29 mouse cellular contexts compared by ENCODE assay signal in genomic region chr1:95147531-95147930, GRCm38 (mm10).
"Had no signal": no experiment of that assay in that cellular context is flagged by ENCODE, and none has a peak within 500 bp of the region (broad histone marks: within the 10 kb centered on the region; RNA-seq: fewer than 3 reads in every experiment).

No protein-coding gene starts in this region.

- H3K4me3 ChIP-seq: limb, embryonic 10.5 days; limb, embryonic 12.5 days; limb, embryonic 13.5 days; limb, embryonic 15.5 days; liver, embryonic 12.5 days; liver, embryonic 13.5 days; liver, embryonic 15.5 days; lung, embryonic 15.5 days; megakaryocyte, embryonic 14.5 days; midbrain, embryonic 10.5 days; midbrain, embryonic 12.5 days; midbrain, embryonic 13.5 days; midbrain, embryonic 15.5 days; myocyte had no signal

- H3K9me3 ChIP-seq: limb, embryonic 10.5 days; limb, embryonic 12.5 days; limb, embryonic 13.5 days; limb, embryonic 15.5 days; liver, embryonic 12.5 days; liver, embryonic 13.5 days; liver, embryonic 15.5 days; lung, embryonic 15.5 days; megakaryocyte, embryonic 14.5 days; midbrain, embryonic 10.5 days; midbrain, embryonic 12.5 days; midbrain, embryonic 13.5 days; midbrain, embryonic 15.5 days had no signal

- H3K9ac ChIP-seq: limb, embryonic 12.5 days; limb, embryonic 13.5 days; limb, embryonic 15.5 days; liver, embryonic 12.5 days; liver, embryonic 13.5 days; liver, embryonic 14.5 days; liver, embryonic 15.5 days; liver, postnatal 0 days; lung, embryonic 14.5 days; lung, embryonic 15.5 days; midbrain, embryonic 12.5 days; midbrain, embryonic 13.5 days; midbrain, embryonic 15.5 days had no signal

- H3K27ac ChIP-seq: limb, embryonic 10.5 days; limb, embryonic 12.5 days; limb, embryonic 13.5 days; limb, embryonic 15.5 days; liver, embryonic 12.5 days; liver, embryonic 13.5 days; liver, embryonic 14.5 days; liver, embryonic 15.5 days; lung, embryonic 15.5 days; macrophage; midbrain, embryonic 10.5 days; midbrain, embryonic 12.5 days; midbrain, embryonic 13.5 days; midbrain, embryonic 15.5 days had no signal

- H3K27me3 ChIP-seq: limb, embryonic 12.5 days; limb, embryonic 13.5 days; limb, embryonic 15.5 days; liver, embryonic 12.5 days; liver, embryonic 13.5 days; liver, embryonic 15.5 days; lung, embryonic 15.5 days; megakaryocyte, embryonic 14.5 days; midbrain, embryonic 12.5 days; midbrain, embryonic 13.5 days; midbrain, embryonic 15.5 days had no signal

- H3K4me1 ChIP-seq: limb, embryonic 10.5 days; limb, embryonic 12.5 days; limb, embryonic 13.5 days; limb, embryonic 15.5 days; liver, embryonic 12.5 days; liver, embryonic 13.5 days; liver, embryonic 15.5 days; lung, embryonic 15.5 days; megakaryocyte, embryonic 14.5 days; midbrain, embryonic 10.5 days; midbrain, embryonic 12.5 days; midbrain, embryonic 13.5 days; midbrain, embryonic 15.5 days had no signal

- DNase-seq: left cerebral cortex, postnatal 4 days; liver; liver, embryonic 13.5 days; liver, postnatal 0 days; lung, adult 18-20 months; lung, adult 2 months; lung, embryonic 14.5 days; lung, postnatal 10 days; lung, postnatal 14 days; lung, postnatal 36 days; lung, postnatal 4 days; midbrain, embryonic 14.5 days had no signal

- H3K4me2 ChIP-seq: limb, embryonic 12.5 days; limb, embryonic 13.5 days; limb, embryonic 15.5 days; liver, embryonic 11.5 days; liver, embryonic 12.5 days; liver, embryonic 13.5 days; liver, embryonic 15.5 days; lung, embryonic 14.5 days; lung, embryonic 15.5 days; midbrain, embryonic 11.5 days; midbrain, embryonic 12.5 days; midbrain, embryonic 13.5 days; midbrain, embryonic 15.5 days had no signal

- H3K36me3 ChIP-seq: limb, embryonic 10.5 days; limb, embryonic 12.5 days; limb, embryonic 13.5 days; limb, embryonic 15.5 days; liver, embryonic 12.5 days; liver, embryonic 13.5 days; liver, embryonic 15.5 days; lung, embryonic 15.5 days; midbrain, embryonic 10.5 days; midbrain, embryonic 12.5 days; midbrain, embryonic 13.5 days; midbrain, embryonic 15.5 days had no signal
